Mouse (Mus musculus) liver, embryonic 14.5 days (tissue): ENCODE data around the gene Ccdc28b. TPM values are rescaled to one million over a fixed set of nuclear protein-coding genes. Genes with fewer than 3 reads are reported as not detected.

Experiments
- ATAC-seq: fragments of 200-750 bp; cut with Nextera tagmentation; 2 replicates; pipeline ENCODE4 v1.8.0; 2017; ENCODE audit warnings: moderate number of reproducible peaks, mild to moderate bottlenecking, moderate library complexity; ENCODE audit not compliant: insufficient read depth
- DNase-seq, 3 experiments: peaks; one replicate each; pipeline ENCODE4 v3.0.0-alpha.2; 2012 to 2013; ENCODE audit warnings: low read depth in 3 of 3, low spot score in 3 of 3
- H3K27ac ChIP-seq: fragments of 300-500 bp; sonication (generic); 2 replicates; pipeline ENCODE4 v1.5.1; 2014; ENCODE audit warnings: moderate library complexity, mild to moderate bottlenecking, control low read depth, inconsistent platforms
- H3K27me3 ChIP-seq: fragments of 300-500 bp; sonication (generic); 2 replicates; pipeline ENCODE4 v1.6.1; 2014; ENCODE audit warnings: mild to moderate bottlenecking, low read length, moderate library complexity; ENCODE audit not compliant: control insufficient read depth, insufficient read depth
- H3K36me3 ChIP-seq: fragments of 300-500 bp; sonication (generic); replicated peaks from 2 replicates; pipeline ENCODE4 v1.6.1; 2014; ENCODE audit warnings: low read depth; ENCODE audit not compliant: control insufficient read depth, insufficient read depth
- H3K4me1 ChIP-seq, 2 experiments: fragments of 200-500 bp in 1 of 2; fragments of 300-500 bp in 1 of 2; sonication (generic) in 1 of 2; replicated peaks; 2 replicates each; pipeline ENCODE4 v1.6.1; 2012 to 2014; ENCODE audit warnings: antibody characterized with exemption in 1 of 2, inconsistent platforms in 1 of 2, low read length in 1 of 2; ENCODE audit not compliant: control insufficient read depth in 2 of 2, insufficient read depth in 2 of 2
- H3K4me2 ChIP-seq: fragments of 300-500 bp; sonication (generic); 2 replicates; pipeline ENCODE4 v1.6.1; 2014; ENCODE audit warnings: low read depth, mild to moderate bottlenecking, control low read depth, moderate library complexity
- H3K4me3 ChIP-seq, 2 experiments: fragments of 200-500 bp in 1 of 2; fragments of 300-500 bp in 1 of 2; sonication (generic) in 1 of 2; 2 replicates each; pipeline ENCODE4 v1.5.1; 2012 to 2014; ENCODE audit warnings: low read depth in 2 of 2, low read length in 2 of 2, mild to moderate bottlenecking in 2 of 2, control low read depth in 1 of 2, inconsistent platforms in 1 of 2, moderate library complexity in 1 of 2; ENCODE audit not compliant: insufficient read depth in 1 of 2
- H3K9ac ChIP-seq: fragments of 300-500 bp; sonication (generic); replicated peaks from 2 replicates; pipeline ENCODE4 v1.6.1; 2014; ENCODE audit warnings: mild to moderate bottlenecking, control low read depth, moderate library complexity
- H3K9me3 ChIP-seq: fragments of 300-500 bp; sonication (generic); 2 replicates; pipeline ENCODE4 v1.6.1; 2016; ENCODE audit warnings: low read length, mixed read lengths; ENCODE audit not compliant: control insufficient read depth
- CTCF ChIP-seq: IDR thresholded peaks from 2 replicates; pipeline ENCODE4 v1.5.1; 2016; ENCODE audit warnings: antibody characterized with exemption, low read depth, control low read depth
- EP300 ChIP-seq: IDR thresholded peaks from 2 replicates; pipeline ENCODE4 v1.6.1; 2016; ENCODE audit warnings: antibody characterized with exemption, low read depth
- WGBS: fragments of 180-500 bp; shearing (Covaris S2); extraction: QIAGEN DNeasy Blood & Tissue Kit; methylation state at CpG from one replicate; pipeline ENCODE4 v1.1.7; 2014; ENCODE audit not compliant: insufficient replicate concordance; 5-methylcytosine and 5-hydroxymethylcytosine counted together
- polyA plus RNA-seq, 2 experiments: library from polyadenylated mRNA; depleted of rRNA in 1 of 2; stranded (reverse) in 1 of 2; unstranded in 1 of 2; fragments of >200 nt; fragmentation: Nextera tagmentation in 1 of 2; extraction: Ambion mirVana in 1 of 2; gene quantifications; 2 replicates each; pipeline versions ENCODE4 v1.2.1 to v1.2.3; 2012 to 2014

Gene Ccdc28b
- polyA plus RNA-seq, 2 experiments: 11.0 to 12.0 TPM

- Histone ChIP-seq H3K4me3 (no peak overlapping the region), H3K36me3 (no peaks in the 10 kb centered on the region; the same call in 1 of the 2 replicates), H3K27ac (no peak overlapping the region), H3K4me2 (no peak overlapping the region), H3K27me3 (no peaks in the 10 kb centered on the region), H3K9me3 (no peaks in the 10 kb centered on the region), H3K4me1 (peaks cover 5 to 8% of the 10 kb centered on the region in 2 experiments), H3K9ac (no peak overlapping the region)
- no peak for DNase-seq
- no peak for ATAC-seq
- WGBS: 84% methylated on average over 7 of the region's 7 CpGs
- TF ChIP-seq CTCF (no peak), EP300 (no peak)
These were observed 6.6 kb downstream of the Ccdc28b start for GRCm38 (mm10) chr4:129617121-129617641.

- H3K27ac ChIP-seq: no peak overlapping the region
- no peaks in the 10 kb centered on the region for H3K27me3 ChIP-seq
- ATAC-seq (no peak), DNase-seq (no peak)
- 79% methylated on average over 3 of the region's 3 CpGs for WGBS
- H3K4me1 ChIP-seq: peaks cover 5 to 8% of the 10 kb centered on the region in 2 experiments
- no peak overlapping the region for H3K4me3 ChIP-seq
- no peak for TF ChIP-seq EP300
- TF ChIP-seq CTCF: no peak
- H3K9ac ChIP-seq: no peak overlapping the region
- H3K4me2 ChIP-seq: no peak overlapping the region
- H3K36me3 ChIP-seq: no peaks in the 10 kb centered on the region; the same call in 1 of the 2 replicates
- no peaks in the 10 kb centered on the region for H3K9me3 ChIP-seq
These were observed 7.1 kb downstream of the Ccdc28b start for GRCm38 (mm10) chr4:129616631-129617030.

GRCm38 (mm10) chr4:129615801-129616290, 7.9 kb downstream of the Ccdc28b start:
- Histone ChIP-seq H3K9ac (no peak overlapping the region), H3K36me3 (no peaks in the 10 kb centered on the region; the same call in 1 of the 2 replicates), H3K27ac (no peak overlapping the region), H3K4me3 (no peak overlapping the region), H3K4me2 (no peak overlapping the region), H3K4me1 (peaks cover 5 to 8% of the 10 kb centered on the region in 2 experiments), H3K9me3 (no peaks in the 10 kb centered on the region), H3K27me3 (no peaks in the 10 kb centered on the region)
- DNase-seq (no peak), ATAC-seq (no peak)
- WGBS: 83% methylated on average over 9 of the region's 9 CpGs
- no peak for TF ChIP-seq CTCF
- TF ChIP-seq EP300: no peak

GRCm38 (mm10) chr4:129614093-129614492, 9.7 kb downstream of the Ccdc28b start, which contains the start of gene Dcdc2b:
Dcdc2b (minus strand) TSS chr4:129614257.
- DNase-seq: no peak
- H3K9ac ChIP-seq: no peak within 1 kb of the TSS
- H3K9me3 ChIP-seq: no peaks in the 10 kb centered on the region
- H3K4me3 ChIP-seq: no peak within 1 kb of the TSS
- H3K4me1 ChIP-seq: peaks cover 5% of the 10 kb centered on the region in 2 experiments
- TF ChIP-seq EP300 (no peak), CTCF (no peak)
- no peak within 1 kb of the TSS for H3K27ac ChIP-seq
- WGBS: 76% methylated on average over 6 of the region's 6 CpGs
- ATAC-seq: no peak
- no peaks in the 10 kb centered on the region for H3K27me3 ChIP-seq
- H3K4me2 ChIP-seq: no peak within 1 kb of the TSS
- peaks cover 4% of the 10 kb centered on the region for H3K36me3 ChIP-seq

- Histone ChIP-seq H3K36me3 (peaks cover 22% of the 10 kb centered on the region), H3K4me2 (no peak overlapping the region), H3K4me3 (no peak overlapping the region), H3K4me1 (peaks cover 0 to 3% of the 10 kb centered on the region in 2 experiments; a peak in 1 of 4 replicates), H3K9ac (no peak overlapping the region), H3K27ac (no peak overlapping the region), H3K27me3 (no peaks in the 10 kb centered on the region), H3K9me3 (no peaks in the 10 kb centered on the region)
- 58% methylated on average over 4 of the region's 4 CpGs for WGBS
- no peak for ATAC-seq
- TF ChIP-seq CTCF (no peak), EP300 (no peak)
- DNase-seq: no peak
These were observed 13.3 kb downstream of the Ccdc28b start for GRCm38 (mm10) chr4:129610472-129610871.
